Mouse (Mus musculus): ENCODE measurements around the gene Cldn34a. TPM values are rescaled to one million over a fixed set of nuclear protein-coding genes. Genes with fewer than 3 reads are reported as not detected.
"Not testable (repeated sequence)": the region's sequence is repeated elsewhere in the genome, so short reads cannot be mapped to it uniquely, and the experiment has no call there.

Cldn34a gene
- not detected in 2 replicates for polyA plus RNA-seq (2015; fragmentation: Nextera tagmentation; extraction: Ambion mirVana)

DNA sequence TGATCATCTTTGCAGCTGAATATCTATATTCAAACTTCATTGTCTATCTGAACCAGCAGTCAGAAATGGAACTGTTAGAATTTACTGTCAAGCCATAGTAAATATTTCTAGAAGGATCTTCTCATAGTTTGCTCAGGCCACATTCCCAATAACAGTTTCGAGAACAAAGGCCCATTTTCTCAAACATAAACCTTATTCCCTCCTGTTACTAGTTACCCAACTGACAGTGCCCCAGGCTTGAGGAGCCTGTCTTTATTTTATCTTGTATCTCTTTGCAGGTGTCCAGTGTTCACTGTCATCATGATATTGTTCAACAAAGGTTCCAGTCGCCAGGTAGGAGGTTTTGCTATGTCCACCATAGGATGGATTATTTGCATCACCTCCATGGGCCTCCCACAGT, at the start of gene Cldn34a:
TSS of gene Cldn34a (plus strand) at position 301 of the 400 bp plus-strand sequence.
- H3K4me3 ChIP-seq = no peak within 1 kb of the TSS
- no peaks in the 10 kb centered on the region for H3K4me1 ChIP-seq
- H3K4me2 ChIP-seq = no peak within 1 kb of the TSS
- no peaks in the 10 kb centered on the region for H3K9me3 ChIP-seq
- no peaks in the 10 kb centered on the region for H3K36me3 ChIP-seq
- no peak for ATAC-seq (ENCODE audit: insufficient number of reproducible peaks, low FRiP score, low TSS enrichment, low read depth)
- no peak within 1 kb of the TSS for H3K27ac ChIP-seq
- 70% methylated on average over 2 of the region's 2 CpGs for WGBS
- H3K9ac ChIP-seq = no peak within 1 kb of the TSS
- peaks cover 10% of the 10 kb centered on the region; the same call in 1 of the 2 replicates for H3K27me3 ChIP-seq

DNA sequence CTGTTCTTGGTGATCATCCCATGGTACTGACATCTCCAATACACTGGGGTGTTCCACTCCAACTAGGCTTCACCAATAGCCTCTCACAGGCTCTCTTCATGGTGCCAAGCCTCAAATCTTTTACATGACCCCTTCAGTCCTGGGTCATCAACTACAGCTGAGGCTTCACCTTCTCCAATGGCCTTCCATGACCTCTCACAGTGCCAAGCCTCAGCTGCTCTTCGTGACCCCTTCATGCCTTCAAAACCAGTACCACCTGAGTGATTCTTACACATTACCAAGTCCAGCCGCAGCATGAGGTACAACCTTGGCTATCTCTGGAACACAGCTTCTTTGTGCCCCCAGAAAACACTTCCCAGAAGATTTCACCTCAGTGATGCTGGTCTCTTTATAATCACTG, 44.5 kb upstream of the Cldn34a start:
- not testable (repeated sequence) for H3K36me3 ChIP-seq; H3K27ac ChIP-seq; ATAC-seq (ENCODE audit: insufficient number of reproducible peaks, low FRiP score, low TSS enrichment, low read depth); H3K4me1 ChIP-seq; H3K4me2 ChIP-seq; H3K4me3 ChIP-seq; H3K27me3 ChIP-seq; H3K9ac ChIP-seq; H3K9me3 ChIP-seq
- 67% methylated on average over 2 of the region's 2 CpGs for WGBS

DNA sequence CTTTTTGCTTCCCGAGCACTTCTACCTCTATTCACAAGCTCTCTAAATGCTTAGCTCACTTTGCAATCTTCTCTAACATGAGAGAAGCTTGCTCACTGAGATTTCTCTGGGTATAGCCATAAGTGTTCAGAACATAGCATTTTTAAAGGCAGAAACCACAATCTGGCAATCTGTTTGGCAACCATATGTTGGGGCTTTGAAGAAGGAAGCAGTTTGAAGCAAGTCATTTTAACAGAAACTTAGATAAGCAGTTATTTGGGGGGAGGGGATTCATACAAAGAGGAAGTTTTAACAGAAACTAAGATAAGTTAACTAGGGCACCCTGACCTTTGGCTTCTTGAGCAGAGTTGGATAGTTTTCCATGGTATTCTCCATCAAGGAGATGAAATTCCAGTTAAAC, 17.4 kb upstream of the Cldn34a start:
- 75% methylated on average over 1 of the region's 1 CpGs for WGBS
- H3K4me3 ChIP-seq = no peak overlapping the region
- no peak for ATAC-seq (ENCODE audit: insufficient number of reproducible peaks, low FRiP score, low TSS enrichment, low read depth)
- H3K4me2 ChIP-seq = no peak overlapping the region
- peaks cover 6% of the 10 kb centered on the region; the same call in 1 of the 2 replicates for H3K27me3 ChIP-seq
- no peak overlapping the region for H3K9ac ChIP-seq
- H3K9me3 ChIP-seq = no peaks in the 10 kb centered on the region
- no peaks in the 10 kb centered on the region for H3K36me3 ChIP-seq
- no peaks in the 10 kb centered on the region for H3K4me1 ChIP-seq
- H3K27ac ChIP-seq = no peak overlapping the region

DNA sequence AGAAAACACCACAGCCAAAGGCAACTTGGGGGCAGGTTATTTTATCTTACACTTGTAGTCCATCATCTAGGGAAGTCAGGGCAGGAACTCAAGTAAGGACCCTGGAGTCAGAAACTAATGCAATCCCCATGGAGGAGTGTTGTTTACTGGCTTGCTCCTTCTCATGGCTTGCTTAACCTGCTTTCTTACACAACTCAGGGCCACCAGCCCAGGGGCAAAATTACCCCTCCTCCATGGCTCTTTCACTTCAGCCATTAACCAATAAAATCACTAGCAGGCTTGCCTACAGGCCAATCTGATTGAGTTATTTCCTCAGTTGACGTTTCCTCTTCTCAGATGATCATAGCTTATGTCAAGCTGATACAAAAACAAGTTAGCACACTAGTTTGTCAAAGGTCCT, 15.0 kb upstream of the Cldn34a start:
- H3K4me2 ChIP-seq = no peak overlapping the region
- WGBS = 44% methylated on average over 1 of the region's 1 CpGs
- ATAC-seq (ENCODE audit: insufficient number of reproducible peaks, low FRiP score, low TSS enrichment, low read depth) = no peak
- no peaks in the 10 kb centered on the region for H3K9me3 ChIP-seq
- H3K36me3 ChIP-seq = no peaks in the 10 kb centered on the region
- peaks cover 6% of the 10 kb centered on the region; the same call in 1 of the 2 replicates for H3K27me3 ChIP-seq
- no peaks in the 10 kb centered on the region for H3K4me1 ChIP-seq
- no peak overlapping the region for H3K27ac ChIP-seq
- no peak overlapping the region for H3K4me3 ChIP-seq
- H3K9ac ChIP-seq = no peak overlapping the region

DNA sequence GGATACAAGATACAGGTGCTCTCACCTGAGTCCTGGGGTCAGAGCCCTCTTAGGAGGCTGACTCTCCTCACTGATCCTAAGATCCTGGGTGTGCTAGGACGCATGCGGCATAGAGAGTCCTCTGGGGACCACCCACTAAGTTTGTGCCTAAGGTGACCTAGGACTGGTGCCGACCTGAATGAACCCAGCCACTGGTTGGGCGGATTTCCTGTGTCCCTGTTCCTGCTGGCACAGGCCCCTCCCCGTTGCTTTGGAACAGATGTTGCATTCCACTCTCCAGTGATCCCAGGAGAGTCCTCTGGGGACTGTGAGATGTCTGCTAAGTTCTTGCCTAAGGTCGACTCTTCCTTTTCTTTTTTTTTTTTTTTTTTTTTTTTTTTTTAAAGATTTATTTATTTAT, 5.7 kb upstream of the Cldn34a start:
- ATAC-seq (ENCODE audit: insufficient number of reproducible peaks, low FRiP score, low TSS enrichment, low read depth) = no peak
- 62% methylated on average over 6 of the region's 6 CpGs for WGBS
- H3K4me1 ChIP-seq = no peaks in the 10 kb centered on the region
- no peak overlapping the region for H3K4me3 ChIP-seq
- H3K36me3 ChIP-seq = no peaks in the 10 kb centered on the region
- H3K4me2 ChIP-seq = no peak overlapping the region
- no peaks in the 10 kb centered on the region for H3K9me3 ChIP-seq
- H3K27me3 ChIP-seq = peaks cover 10% of the 10 kb centered on the region; the same call in 1 of the 2 replicates
- no peak overlapping the region for H3K27ac ChIP-seq
- no peak overlapping the region for H3K9ac ChIP-seq

Other genes with a start within 250 kb of the Cldn34a start
- gene Kantr, start 235.8 kb upstream of the Cldn34a start, polyA plus RNA-seq (2015; fragmentation: Nextera tagmentation; extraction: Ambion mirVana) = 11.4 and 15.1 TPM in 2 replicates
- 31.9 and 34.7 TPM in 2 replicates for gene Tspyl2, start 220.9 kb upstream of the Cldn34a start, polyA plus RNA-seq (2015; fragmentation: Nextera tagmentation; extraction: Ambion mirVana)
- 2.3 and 4.3 TPM in 2 replicates for gene Gpr173, start 194.6 kb upstream of the Cldn34a start, polyA plus RNA-seq (2015; fragmentation: Nextera tagmentation; extraction: Ambion mirVana)
- 4.6 and 5.8 TPM in 2 replicates for gene Shroom2, start 206.1 kb downstream of the Cldn34a start, polyA plus RNA-seq (2015; fragmentation: Nextera tagmentation; extraction: Ambion mirVana)
- gene Gpr143, start 218.6 kb downstream of the Cldn34a start, polyA plus RNA-seq (2015; fragmentation: Nextera tagmentation; extraction: Ambion mirVana) = 0.27 and 0.51 TPM in 2 replicates

Measured in limb, embryonic 15.5 days (tissue).